Mouse (Mus musculus) liver, adult 10 weeks (tissue): Measurements from ENCODE around the gene Abcb5. TPM values are rescaled to one million over a fixed set of nuclear protein-coding genes. Genes with fewer than 3 reads are reported as not detected.

Source experiments
- polyA plus RNA-seq: library from polyadenylated mRNA; stranded (reverse); fragments of 350-450 nt; fragmentation: Illumina TruSeq; extraction: RNeasy Lipid Tissue Mini Kit (QIAGEN cat#74804); gene quantifications from one replicate; pipeline ENCODE4 v1.2.3, GENCODE M21; 2014; ENCODE audit warnings: low read depth, low replicate concordance

The Abcb5 gene
- not detected for polyA plus RNA-seq

GRCm38 (mm10) chr12:118966321-118966720 is at the start of gene Abcb5:
Abcb5 (minus strand) TSS chr12:118966421.

DNA sequence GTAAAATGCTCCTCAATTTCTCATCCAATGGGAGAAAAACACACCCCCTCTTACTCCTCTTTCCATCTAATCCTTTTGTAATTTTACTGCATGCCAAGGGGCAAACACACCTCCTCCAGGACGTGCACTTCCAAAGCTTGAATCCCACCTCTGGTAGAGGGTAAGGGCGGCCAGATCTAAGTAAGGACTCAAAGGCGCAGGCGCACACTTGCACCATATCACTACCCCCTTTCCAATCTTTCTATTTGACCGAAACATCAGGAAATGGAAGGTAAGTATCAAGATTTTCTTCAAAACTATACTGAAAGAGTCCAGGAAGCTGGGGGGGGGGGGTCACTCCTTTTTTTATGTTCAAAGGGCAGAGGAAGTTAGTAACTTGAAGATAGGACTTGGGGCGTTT is 120.0 kb downstream of the Abcb5 start, which contains the start of gene Sp8:
Sp8 (plus strand) TSS at position 109 of the 400 bp plus-strand sequence.

Other genes with a start within 250 kb of the Abcb5 start
- not detected for gene Sp8, start 120.1 kb downstream of the Abcb5 start, polyA plus RNA-seq